Mouse (Mus musculus) gastrocnemius, postnatal 10 days (tissue): Measurements from ENCODE around the gene Proz. TPM values are rescaled to one million over a fixed set of nuclear protein-coding genes. Genes with fewer than 3 reads are reported as not detected.

ENCODE experiments used
- DNase-seq: peaks from one replicate; pipeline ENCODE4 v3.0.0; 2021; ENCODE audit warnings: mixed read lengths
- total RNA-seq, 2 experiments: library from RNA; stranded (reverse); gene quantifications; 2 replicates each; pipeline ENCODE4 v1.2.3; 2021

Gene Proz
- total RNA-seq, 2 experiments from 2014 or later: 0.32 TPM; not detected in 1

GRCm38 (mm10) chr8:13107990-13108638 is 47.4 kb downstream of the Proz start:
- no peak for DNase-seq

GRCm38 (mm10) chr8:13108967-13109366 is 48.3 kb downstream of the Proz start:
- no peak for DNase-seq

DNA sequence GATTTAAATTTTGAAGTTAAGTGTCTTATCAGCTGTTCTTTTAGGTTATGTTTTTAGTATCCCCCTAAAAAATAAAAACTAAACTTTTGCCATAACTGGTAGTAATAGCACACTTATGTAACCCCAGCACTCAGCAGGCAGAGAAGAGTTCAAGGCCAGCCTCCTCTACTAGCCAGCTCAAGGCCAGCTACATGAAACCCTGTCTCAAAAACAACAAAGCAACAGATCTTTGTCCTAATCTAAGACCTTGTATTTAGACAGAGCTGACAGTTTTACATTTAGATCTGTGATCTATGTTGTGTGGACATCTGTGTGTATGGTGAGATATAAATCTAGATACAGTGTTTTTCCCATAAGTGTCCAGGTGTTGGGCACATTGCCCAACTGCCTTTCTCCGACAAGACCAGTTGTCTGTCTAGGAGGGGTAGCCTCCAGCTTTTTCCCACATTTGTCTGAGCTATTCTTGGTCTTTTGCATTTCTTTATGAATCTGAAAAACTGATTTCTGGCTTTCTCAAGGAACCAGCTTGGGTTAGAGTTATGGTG is 48.8 kb downstream of the Proz start:
- no peak for DNase-seq

DNA sequence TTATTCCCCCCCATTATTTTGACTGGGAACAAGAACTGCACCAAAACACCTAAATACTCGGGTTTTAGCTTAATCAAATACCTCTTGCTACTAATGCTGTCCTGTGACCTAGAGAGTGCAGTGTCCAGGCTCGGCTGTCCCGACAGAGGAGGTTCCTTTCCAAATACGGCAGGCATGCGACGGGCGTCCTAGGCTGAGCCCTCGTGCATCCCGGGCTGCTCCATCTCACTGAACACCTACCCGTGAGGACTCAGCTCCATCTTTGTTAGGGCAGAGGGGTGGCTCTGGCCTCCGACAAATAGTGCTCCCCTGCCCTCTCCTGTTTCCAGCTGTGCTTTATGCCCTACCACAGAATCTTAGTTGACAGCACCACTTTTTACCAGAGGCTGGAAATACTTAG is 51.2 kb downstream of the Proz start:
- DNase-seq: no peak

DNA sequence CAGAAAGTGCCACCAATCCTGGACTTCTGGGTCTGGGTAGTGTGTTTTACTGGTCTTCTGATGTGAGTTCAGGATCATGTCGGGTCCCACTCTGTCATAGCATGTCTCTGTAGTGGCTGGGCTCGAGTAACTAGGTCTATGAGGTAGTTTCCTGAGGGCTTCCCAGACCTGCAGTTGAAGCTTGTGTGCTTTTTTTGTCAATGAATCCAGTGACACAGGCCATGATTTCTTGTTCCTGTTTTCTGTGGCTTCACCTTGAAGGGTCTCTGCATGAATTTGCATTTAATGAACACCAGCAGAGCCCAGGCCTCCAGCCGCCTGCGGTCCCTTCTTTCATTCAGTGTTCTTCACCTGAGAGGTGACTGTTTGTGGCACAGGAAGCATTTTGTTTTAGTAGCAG is 52.5 kb downstream of the Proz start:
- DNase-seq: no peak

- no peak for DNase-seq
Measured at GRCm38 (mm10) chr8:13117096-13117495, 56.4 kb downstream of the Proz start.

DNA sequence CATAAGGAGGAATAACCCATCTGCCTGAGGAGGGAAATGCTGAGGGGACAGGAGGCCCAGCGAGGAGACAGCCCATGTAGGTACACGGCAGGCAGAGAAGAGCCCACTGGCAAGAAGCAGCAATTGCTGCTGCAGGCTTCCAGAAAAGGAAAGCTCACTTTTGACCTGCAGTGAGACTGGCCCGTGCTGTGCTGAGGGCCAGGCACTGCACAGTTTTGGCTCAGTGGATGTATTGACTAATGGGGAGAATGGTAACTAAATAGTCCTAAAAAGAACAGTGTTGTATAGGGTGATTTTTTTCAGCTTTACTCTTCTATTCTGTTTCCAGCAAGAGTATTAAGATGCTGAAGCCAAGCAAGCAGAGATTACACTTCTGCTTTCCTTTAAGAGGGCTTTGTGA is 57.8 kb downstream of the Proz start:
- DNase-seq: no peak

GRCm38 (mm10) chr8:13120882-13121665 is 60.4 kb downstream of the Proz start:
- no peak for DNase-seq

GRCm38 (mm10) chr8:13122887-13123421 is 62.2 kb downstream of the Proz start:
- DNase-seq: no peak

DNA sequence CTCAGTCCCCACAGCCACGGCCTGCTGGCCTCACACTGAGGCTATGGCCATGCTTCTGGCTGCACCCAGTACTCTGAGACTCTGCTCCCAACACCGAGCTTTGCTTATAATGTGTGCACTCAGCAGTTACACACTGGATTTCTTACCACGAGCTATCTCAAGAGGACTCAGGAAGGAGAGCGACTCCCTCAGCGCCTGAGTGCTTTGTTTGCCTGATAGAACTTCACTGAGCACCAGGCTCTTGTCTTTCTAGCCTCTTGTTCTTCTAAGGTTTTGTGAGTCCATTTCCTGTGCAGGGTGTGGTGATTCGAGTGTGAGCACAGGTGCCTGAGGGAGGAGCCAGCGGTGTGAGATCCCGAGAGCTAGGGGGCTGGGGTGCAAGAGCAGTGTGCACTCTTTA is 64.2 kb downstream of the Proz start:
- DNase-seq: no peak

Other genes with a start within 250 kb of the Proz start
- 10 to 100 TPM; 28.4 to 30.9 TPM for gene Mcf2l, start 187.1 kb upstream of the Proz start, total RNA-seq
- not detected for gene F7, start 34.9 kb upstream of the Proz start, total RNA-seq
- gene F10, start 23.6 kb upstream of the Proz start, total RNA-seq: under 1 TPM in 1 of 2 experiments, not detected in 1; 0.56 TPM
- gene Pcid2, start 44.5 kb downstream of the Proz start, total RNA-seq: 10 to 100 TPM; 10.7 to 11.1 TPM
- gene Cul4a, start 44.7 kb downstream of the Proz start, total RNA-seq: 10 to 100 TPM; 92.3 to 92.4 TPM
- gene Lamp1, start 98.2 kb downstream of the Proz start, total RNA-seq: 100 to 1,000 TPM; 234 to 237 TPM
- 10 to 100 TPM in 1 of 2 experiments, 1 to 10 TPM in 1; 9.8 to 14.0 TPM for gene Grtp1, start 139.7 kb downstream of the Proz start, total RNA-seq
- gene Adprhl1, start 193.2 kb downstream of the Proz start, total RNA-seq: 10 to 100 TPM; 70.9 to 79.8 TPM
- gene Dcun1d2, start 227.2 kb downstream of the Proz start, total RNA-seq: 10 to 100 TPM; 38.5 to 41.6 TPM
- gene Tmco3, start 227.3 kb downstream of the Proz start, total RNA-seq: 10 to 100 TPM; 13.9 to 20.1 TPM